Mouse (Mus musculus) spleen, postnatal 10 days (tissue): Measurements from ENCODE around the gene Cfap299.
"Not testable (repeated sequence)": the region's sequence is repeated elsewhere in the genome, so short reads cannot be mapped to it uniquely, and the experiment has no call there.

ENCODE experiments used
- DNase-seq, 2 experiments: peaks; one replicate each; pipeline ENCODE4 v3.0.0; 2021 to 2022; ENCODE audit warnings: low spot score in 2 of 2

Gene Cfap299

DNA sequence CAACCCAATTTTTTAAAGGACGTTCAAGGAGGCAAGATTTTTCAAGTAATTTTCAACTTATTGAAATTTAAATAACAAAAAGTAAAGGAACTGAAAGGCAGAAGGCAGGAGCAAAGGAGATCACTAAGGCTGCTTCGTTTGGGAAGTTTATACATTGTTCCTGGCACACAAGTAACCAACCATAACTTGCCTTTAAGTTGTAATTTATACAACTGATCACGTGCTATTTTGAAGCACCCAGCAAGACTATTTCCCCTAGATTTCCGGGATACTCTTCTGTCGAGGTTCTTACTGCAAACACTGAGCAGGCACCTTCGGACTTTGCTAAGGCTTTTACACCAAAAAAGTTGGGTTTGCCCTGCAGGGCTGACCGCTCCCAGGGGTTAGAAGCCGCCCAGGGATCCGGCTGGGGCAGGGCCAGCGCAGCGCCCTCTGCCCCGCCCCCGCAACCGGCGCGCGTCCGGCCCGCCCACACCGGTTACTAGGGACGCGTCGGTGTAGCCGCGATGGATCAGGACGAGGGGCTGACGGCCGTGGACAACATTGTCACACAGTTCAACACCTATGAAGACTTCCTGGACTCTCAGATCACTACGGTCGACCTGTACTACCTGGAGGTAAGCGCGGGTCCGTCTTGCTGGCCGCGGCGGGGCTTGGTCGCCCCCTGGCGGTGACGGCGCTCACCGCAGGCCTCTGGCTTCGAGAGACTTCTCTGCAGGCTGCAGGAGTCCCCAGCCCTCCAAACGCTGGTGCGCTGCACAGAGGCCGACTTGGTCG is at the start of gene Cfap299:
TSS of gene Cfap299 (plus strand) at position 457 of the 777 bp plus-strand sequence.
- DNase-seq, result peak; percentile 56 to 76

- DNase-seq, result no peak
Observed at GRCm38 (mm10) chr5:98281993-98282392, 47.1 kb upstream of the Cfap299 start.

DNA sequence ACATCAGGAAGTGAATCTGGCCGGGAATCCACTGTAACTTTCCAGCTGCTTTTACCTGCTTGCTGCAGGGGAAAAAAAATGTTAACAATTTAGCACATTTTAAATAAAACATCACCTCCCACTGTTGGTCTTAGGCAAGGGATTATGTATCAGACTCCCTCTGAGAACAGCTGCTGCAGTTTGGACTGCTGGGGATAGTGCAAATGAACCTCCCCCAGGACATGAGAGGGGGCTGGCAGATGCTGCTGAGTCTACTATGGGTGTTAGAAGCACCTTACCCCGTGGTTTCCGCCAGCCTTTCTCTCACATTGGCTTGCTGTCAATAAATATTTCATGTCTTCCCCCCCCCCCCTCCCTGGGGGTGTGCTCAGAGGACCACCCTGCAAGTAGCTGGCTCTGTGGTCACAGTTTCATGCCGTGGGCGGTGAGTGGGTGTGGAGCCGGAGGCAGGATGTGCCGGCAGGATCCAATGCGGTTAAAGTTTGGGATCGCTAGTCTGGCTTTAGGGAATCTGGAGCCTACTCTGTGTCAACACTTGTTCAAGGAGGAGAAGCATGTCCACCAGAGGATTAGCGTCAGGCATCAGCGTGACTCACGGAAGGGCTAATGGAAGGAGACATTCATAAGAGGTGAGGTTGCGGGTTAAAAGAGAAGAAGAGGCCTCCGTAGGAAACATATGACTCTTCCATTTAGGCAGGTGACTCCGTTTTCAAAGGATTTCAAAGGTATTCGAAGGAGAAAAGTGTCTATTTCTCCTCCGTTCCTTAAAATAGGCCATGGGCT is 45.2 kb upstream of the Cfap299 start:
- DNase-seq, result no peak

DNA sequence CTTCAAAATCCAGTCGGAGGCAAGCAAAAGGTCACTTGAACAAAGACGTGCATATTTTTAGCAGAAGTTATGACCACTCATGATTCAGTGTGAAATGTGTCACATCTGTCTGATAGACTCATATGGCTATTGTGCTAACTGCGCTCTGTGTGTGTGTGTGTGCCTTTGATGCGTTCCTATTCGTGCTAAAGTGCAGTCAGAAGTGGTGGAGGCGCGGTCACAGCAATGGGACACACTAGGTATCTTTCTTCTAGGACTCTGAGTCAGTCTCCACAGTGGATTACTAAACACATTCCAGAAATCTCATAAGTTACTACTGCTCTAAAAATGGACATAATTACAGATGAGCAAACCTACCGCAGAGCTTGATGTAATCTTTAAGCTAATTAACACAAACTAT is 38.5 kb upstream of the Cfap299 start:
- no peak for DNase-seq

- DNase-seq, result no peak
Observed at GRCm38 (mm10) chr5:98292388-98293048, 36.6 kb upstream of the Cfap299 start.

GRCm38 (mm10) chr5:98293049-98293715 is 35.9 kb upstream of the Cfap299 start:
- no peak for DNase-seq

GRCm38 (mm10) chr5:98300079-98300478 is 29.0 kb upstream of the Cfap299 start:
- DNase-seq, result no peak

- no peak for DNase-seq
Observed at GRCm38 (mm10) chr5:98305673-98306072, 23.4 kb upstream of the Cfap299 start.

DNA sequence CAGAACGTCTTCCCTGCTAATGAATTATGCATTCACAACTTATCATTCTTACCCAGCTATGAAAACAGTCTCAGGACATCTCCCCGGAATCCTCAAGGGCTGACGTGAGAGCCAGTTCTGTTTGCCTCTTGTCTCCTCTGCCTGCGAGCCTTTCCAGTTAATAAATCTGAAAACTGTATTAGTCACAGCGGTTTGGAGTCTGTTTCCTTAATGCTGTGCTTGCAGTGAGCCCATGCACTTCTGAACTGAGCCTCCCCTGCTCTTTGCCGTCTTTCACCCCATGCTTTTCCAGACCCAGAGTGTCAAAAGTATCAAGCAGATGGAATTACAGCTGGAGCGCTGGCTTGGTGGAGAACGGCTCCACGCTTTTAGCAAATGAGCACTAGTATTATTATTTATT is 22.6 kb upstream of the Cfap299 start:
- no peak for DNase-seq

- DNase-seq, result no peak
Observed at GRCm38 (mm10) chr5:98326625-98327024, 2.5 kb upstream of the Cfap299 start.

DNA sequence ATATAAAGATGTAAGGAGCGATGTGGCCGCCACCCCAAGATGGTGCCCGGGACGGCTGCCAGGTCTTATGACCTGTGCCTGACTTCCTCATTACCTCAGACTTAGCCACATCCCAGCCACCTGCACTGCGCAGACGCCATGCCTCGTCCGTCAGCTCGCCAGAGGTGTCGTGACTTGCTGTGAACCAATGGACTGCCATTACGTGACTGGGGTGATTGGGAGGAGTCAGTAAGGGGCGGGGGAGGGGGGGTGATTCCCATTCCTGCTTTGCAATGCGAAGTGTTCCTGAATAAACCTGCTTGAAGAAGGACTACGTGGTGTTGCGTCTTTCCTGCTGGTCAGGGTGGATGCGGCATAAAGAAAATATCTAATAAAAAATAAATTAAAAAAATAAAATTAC is 14.6 kb downstream of the Cfap299 start:
- DNase-seq, result not testable (repeated sequence)

DNA sequence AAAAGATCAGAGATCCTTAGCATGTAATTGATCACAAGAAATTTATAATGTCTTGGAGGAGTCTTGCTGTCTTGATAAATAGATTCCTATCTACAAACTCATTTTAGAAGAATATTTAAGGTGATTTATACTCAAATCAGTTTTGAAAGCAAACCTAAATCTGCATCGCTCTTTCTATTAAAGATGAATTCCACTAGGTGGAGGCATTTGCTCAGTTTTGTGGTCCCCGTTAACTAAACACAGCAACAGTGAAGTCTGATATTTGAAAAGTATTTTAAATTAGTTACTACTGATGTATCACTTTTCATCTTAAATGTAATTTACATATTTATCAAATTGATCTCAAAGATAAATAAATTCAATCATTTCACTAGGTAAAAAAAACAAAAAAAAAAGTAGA is 15.5 kb downstream of the Cfap299 start:
- DNase-seq, result no peak

DNA sequence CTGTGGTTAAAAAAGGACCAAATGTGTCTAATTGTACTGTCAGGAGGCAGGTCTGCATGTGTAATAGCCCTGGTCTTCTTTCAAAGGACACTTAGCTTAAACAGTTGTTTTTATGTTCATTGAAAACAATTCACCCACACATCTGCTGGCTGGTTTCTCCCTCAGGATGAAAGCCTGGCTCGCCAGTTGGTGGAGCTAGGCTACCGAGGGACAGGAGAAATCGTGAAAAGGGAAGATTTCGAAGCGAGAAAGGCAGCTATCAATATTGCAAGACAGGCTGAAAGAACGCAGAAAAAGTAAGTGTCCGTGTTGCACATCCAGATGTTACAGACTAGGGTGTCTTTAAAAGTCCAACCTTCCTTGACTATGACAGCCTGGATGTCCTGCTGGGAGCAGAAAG is 17.0 kb downstream of the Cfap299 start:
- DNase-seq, result no peak

GRCm38 (mm10) chr5:98348605-98349004 is 19.5 kb downstream of the Cfap299 start:
- DNase-seq, result peak; percentile 19 to 66

DNA sequence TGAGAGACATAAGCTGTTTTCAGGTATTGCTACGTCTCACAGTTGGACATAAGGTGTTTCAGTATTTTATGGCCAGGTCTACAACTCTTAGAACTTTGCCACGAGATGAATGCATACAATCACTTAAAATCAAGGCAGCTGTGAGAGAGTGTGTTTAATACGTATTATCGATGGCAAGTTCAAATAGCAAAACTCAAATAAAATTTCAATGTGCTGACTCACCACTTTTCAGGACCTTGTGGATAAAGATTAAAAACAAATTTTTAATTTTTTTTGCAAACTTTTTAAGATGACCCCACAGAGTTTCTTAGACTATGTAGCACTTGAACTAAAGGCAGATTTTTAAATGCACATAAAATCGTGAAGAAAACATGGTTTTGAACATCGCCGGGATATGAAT is 30.8 kb downstream of the Cfap299 start:
- no peak for DNase-seq

- DNase-seq, result no peak
Observed at GRCm38 (mm10) chr5:98360792-98361419, 31.8 kb downstream of the Cfap299 start.

DNA sequence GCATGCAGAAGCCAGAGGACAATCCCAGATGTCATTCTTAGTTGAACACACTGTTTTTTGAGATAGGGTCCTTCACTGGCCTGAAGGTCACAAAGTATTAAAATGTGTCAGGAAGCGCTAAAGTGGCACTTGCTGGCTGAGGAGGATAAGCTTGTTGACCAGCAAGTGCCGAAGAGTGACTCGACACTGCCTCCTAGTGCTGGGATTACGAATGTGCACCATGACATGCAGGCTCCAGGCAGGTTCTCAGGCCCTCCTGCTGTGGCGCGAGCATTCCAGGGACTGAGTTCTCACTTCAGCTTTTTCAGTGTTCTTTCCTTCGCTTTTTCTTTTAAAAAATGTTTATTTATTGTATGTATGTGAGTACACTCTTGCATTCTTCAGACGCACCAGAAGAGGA is 34.3 kb downstream of the Cfap299 start:
- DNase-seq, result no peak

GRCm38 (mm10) chr5:98365340-98365739 is 36.2 kb downstream of the Cfap299 start:
- no peak for DNase-seq

DNA sequence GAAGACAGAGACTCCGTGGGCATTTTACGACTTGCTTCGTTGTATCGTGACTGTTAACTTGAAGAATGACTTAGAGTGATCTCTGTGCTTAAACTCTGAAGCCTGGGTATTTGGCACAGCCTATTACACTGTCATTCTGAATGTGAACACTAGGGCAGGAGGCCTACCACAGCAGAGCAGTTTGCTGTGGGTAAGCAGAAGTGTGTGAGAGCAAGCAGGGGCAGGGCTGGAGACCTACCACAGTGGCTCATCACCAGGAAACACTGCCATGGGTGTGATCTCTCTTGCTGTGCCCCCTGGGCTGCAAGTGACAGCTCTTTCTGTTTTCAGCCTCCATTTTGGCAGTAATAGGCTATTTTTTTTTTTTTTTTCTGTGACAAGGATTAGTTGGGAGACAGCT is 39.7 kb downstream of the Cfap299 start:
- no peak for DNase-seq

DNA sequence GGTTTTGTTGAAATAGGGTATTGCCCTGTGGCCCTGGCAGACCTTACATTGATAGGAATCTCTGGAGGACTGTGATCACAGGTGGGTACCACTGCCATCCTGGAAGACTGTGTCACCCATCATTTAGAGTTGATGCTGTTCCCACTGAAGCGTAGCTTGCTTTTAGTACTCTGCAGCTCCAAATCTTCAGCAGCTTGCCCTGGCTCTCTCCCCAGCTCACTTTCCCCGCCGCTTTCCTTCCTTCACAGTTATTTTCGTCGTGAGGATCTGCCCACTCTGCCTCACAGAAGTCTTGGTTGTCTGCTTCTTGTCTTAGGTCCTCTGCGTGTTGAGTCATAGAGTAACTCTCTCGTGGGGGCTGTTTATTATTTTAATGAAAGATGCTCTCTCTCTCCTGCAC is 40.3 kb downstream of the Cfap299 start:
- no peak for DNase-seq

GRCm38 (mm10) chr5:98376058-98376798 is 47.1 kb downstream of the Cfap299 start:
- DNase-seq, result no peak
